Mouse (Mus musculus) CH12.LX (cell line): ENCODE results near the gene Inpp4b. TPM values are rescaled to one million over a fixed set of nuclear protein-coding genes. Genes with fewer than 3 reads are reported as not detected.
"Not testable (repeated sequence)": the region's sequence is repeated elsewhere in the genome, so short reads cannot be mapped to it uniquely, and the experiment has no call there.

ENCODE experiments used
- DNase-seq: peaks from one replicate; pipeline ENCODE4 v3.0.0-alpha.2; 2013; ENCODE audit errors: extremely low read depth
- H3K27ac ChIP-seq: 2 replicates; pipeline ENCODE4 v1.5.1; 2012; ENCODE audit warnings: low read depth, mild to moderate bottlenecking, control low read depth, moderate library complexity; ENCODE audit not compliant: insufficient read depth
- H3K27me3 ChIP-seq: replicated peaks from 2 replicates; pipeline ENCODE3; 2012; ENCODE audit warnings: inconsistent platforms
- H3K36me3 ChIP-seq, 2 experiments: replicated peaks in 1 of 2; 2 replicates each; pipeline versions ENCODE3 to v1.6.1; 2012; ENCODE audit warnings: inconsistent platforms in 1 of 2, low read length in 1 of 2, mild to moderate bottlenecking in 1 of 2, mixed read lengths in 1 of 2, moderate library complexity in 1 of 2; ENCODE audit not compliant: control insufficient read depth in 1 of 2, insufficient read depth in 1 of 2
- H3K4me1 ChIP-seq, 2 experiments: 2 replicates each; pipeline ENCODE4 v1.6.1; 2012; ENCODE audit warnings: inconsistent platforms in 1 of 2, moderate library complexity in 1 of 2; ENCODE audit not compliant: insufficient read depth in 2 of 2, control insufficient read depth in 1 of 2
- H3K4me2 ChIP-seq: 2 replicates; pipeline ENCODE4 v1.6.1; 2012; ENCODE audit warnings: low read depth, mild to moderate bottlenecking, control low read depth; ENCODE audit not compliant: poor library complexity, insufficient read depth, severe bottlenecking
- H3K4me3 ChIP-seq, 3 experiments: fragments of 150-350 bp in 1 of 3; sonication (generic) in 1 of 3; replicated peaks in 1 of 3; 2 replicates each; pipeline versions ENCODE3 to v1.5.1; 2011 to 2012; ENCODE audit warnings: low read depth in 2 of 3, low read length in 2 of 3, mild to moderate bottlenecking in 2 of 3, moderate library complexity in 2 of 3, control low read depth in 1 of 3, improper control_type of control experiment in 1 of 3, inconsistent platforms in 1 of 3, mixed read lengths in 1 of 3; ENCODE audit not compliant: poor library complexity in 1 of 3
- H3K79me2 ChIP-seq: replicated peaks from 2 replicates; pipeline ENCODE4 v1.6.1; 2012; ENCODE audit warnings: mild to moderate bottlenecking, moderate library complexity; ENCODE audit not compliant: control insufficient read depth, poor library complexity, insufficient read depth, severe bottlenecking; ENCODE audit errors: extremely low read depth
- H3K9ac ChIP-seq: 2 replicates; pipeline ENCODE4 v1.6.1; 2012; ENCODE audit warnings: low read depth, mild to moderate bottlenecking, control low read depth, moderate library complexity; ENCODE audit not compliant: insufficient read depth
- H3K9me3 ChIP-seq: replicated peaks from 2 replicates; pipeline ENCODE3; 2012; ENCODE audit warnings: low read length, inconsistent platforms, mixed read lengths
- CHD2 ChIP-seq: IDR thresholded peaks from 2 replicates; pipeline ENCODE4 v1.6.1; 2011; ENCODE audit warnings: low read length, improper control_type of control experiment
- E2F4 ChIP-seq: IDR thresholded peaks from 2 replicates; pipeline ENCODE4 v1.6.1; 2011; ENCODE audit warnings: low read depth, low read length, improper control_type of control experiment; ENCODE audit not compliant: insufficient replicate concordance
- ELF1 ChIP-seq: IDR thresholded peaks from 2 replicates; pipeline ENCODE4 v1.6.1; 2014; ENCODE audit warnings: low read depth, mild to moderate bottlenecking, inconsistent platforms, low read length, improper control_type of control experiment
- HCFC1 ChIP-seq: IDR thresholded peaks from 2 replicates; pipeline ENCODE4 v1.6.1; 2012; ENCODE audit warnings: low read depth, mild to moderate bottlenecking, inconsistent platforms, low read length, improper control_type of control experiment
- JUN ChIP-seq: IDR thresholded peaks from 2 replicates; pipeline ENCODE4 v1.6.1; 2011; ENCODE audit warnings: low read depth, mild to moderate bottlenecking, low read length, improper control_type of control experiment, moderate library complexity; ENCODE audit not compliant: insufficient read depth
- KAT2A ChIP-seq: IDR thresholded peaks from 2 replicates; pipeline ENCODE4 v1.6.1; 2012; ENCODE audit warnings: low read length, improper control_type of control experiment, inconsistent platforms; ENCODE audit not compliant: insufficient replicate concordance
- MAX ChIP-seq: IDR thresholded peaks from 2 replicates; pipeline ENCODE4 v1.6.1; 2011; ENCODE audit warnings: low read length, improper control_type of control experiment
- MXI1 ChIP-seq: IDR thresholded peaks from 2 replicates; pipeline ENCODE4 v1.6.1; 2011; ENCODE audit warnings: mild to moderate bottlenecking, low read depth, low read length, improper control_type of control experiment
- MYC ChIP-seq: IDR thresholded peaks from 2 replicates; pipeline ENCODE4 v1.6.1; 2011; ENCODE audit warnings: low read depth, mild to moderate bottlenecking, improper control_type of control experiment, low read length
- NELFE ChIP-seq: IDR thresholded peaks from 2 replicates; pipeline ENCODE4 v1.6.1; 2011; ENCODE audit warnings: low read depth, low read length, improper control_type of control experiment
- NRF1 ChIP-seq: IDR thresholded peaks from 2 replicates; pipeline ENCODE4 v1.6.1; 2014; ENCODE audit warnings: low read depth, mild to moderate bottlenecking, inconsistent platforms, low read length, improper control_type of control experiment, moderate library complexity
- POLR2A ChIP-seq: IDR thresholded peaks from 2 replicates; pipeline ENCODE4 v1.6.1; 2011; ENCODE audit warnings: low read depth, mild to moderate bottlenecking, improper control_type of control experiment, low read length
- POLR2AphosphoS2 ChIP-seq: IDR thresholded peaks from 2 replicates; pipeline ENCODE4 v1.6.1; 2011; ENCODE audit warnings: low read depth, low read length, improper control_type of control experiment
- RCOR1 ChIP-seq: conservative IDR thresholded peaks from 2 replicates; pipeline ENCODE4 v1.6.1; 2012; ENCODE audit warnings: low read depth, mild to moderate bottlenecking, inconsistent platforms, low read length, improper control_type of control experiment
- SIN3A ChIP-seq: IDR thresholded peaks from 2 replicates; pipeline ENCODE4 v1.6.1; 2012; ENCODE audit warnings: low read length, improper control_type of control experiment, inconsistent platforms
- SMC3 ChIP-seq: IDR thresholded peaks from 2 replicates; pipeline ENCODE4 v1.6.1; 2011; ENCODE audit warnings: low read depth, low read length, improper control_type of control experiment
- TBP ChIP-seq: conservative IDR thresholded peaks from 2 replicates; pipeline ENCODE4 v1.6.1; 2011; ENCODE audit warnings: low read depth, low read length, improper control_type of control experiment
- UBTF ChIP-seq: IDR thresholded peaks from 2 replicates; pipeline ENCODE4 v1.6.1; 2012; ENCODE audit warnings: low read depth, mild to moderate bottlenecking, inconsistent platforms, low read length, improper control_type of control experiment, moderate library complexity
- USF1 ChIP-seq: IDR thresholded peaks from 2 replicates; pipeline ENCODE4 v1.6.1; 2014; ENCODE audit warnings: low read depth, mild to moderate bottlenecking, inconsistent platforms, low read length, improper control_type of control experiment
- USF2 ChIP-seq: conservative IDR thresholded peaks from 2 replicates; pipeline ENCODE4 v1.6.1; 2011; ENCODE audit warnings: low read depth, low read length, improper control_type of control experiment
- ZC3H11A ChIP-seq: IDR thresholded peaks from 2 replicates; pipeline ENCODE4 v1.6.1; 2012; ENCODE audit warnings: low read depth, mild to moderate bottlenecking, inconsistent platforms, low read length, improper control_type of control experiment
- ZMIZ1 ChIP-seq: IDR thresholded peaks from 2 replicates; pipeline ENCODE4 v1.6.1; 2012; ENCODE audit warnings: low read depth, mild to moderate bottlenecking, inconsistent platforms, low read length, improper control_type of control experiment
- ZNF384 ChIP-seq: IDR thresholded peaks from 2 replicates; pipeline ENCODE4 v1.6.1; 2012; ENCODE audit warnings: low read depth, low read length, improper control_type of control experiment, inconsistent platforms
- dilution Hi-C: fragments of 300-500 bp; cut with MboI; formaldehyde crosslinking; loops from 2 replicates; pipeline ENCODE4 v1.14.3; 2020; ENCODE audit warnings: low sequenced_read_pairs; ENCODE audit not compliant: extremely low pct_unique_long_range_greater_than_20kb, extremely low pct_ligation_motif_present
- in situ Hi-C: fragments of 300-500 bp; cut with MboI; formaldehyde crosslinking; loops from 3 replicates; pipeline ENCODE4 v1.14.3; 2019; ENCODE audit warnings: low sequenced_read_pairs, low pct_ligation_motif_present, low pct_unique_long_range_greater_than_20kb, mixed read lengths
- polyA plus RNA-seq: library from polyadenylated mRNA; unstranded; fragments of >175 nt; gene quantifications from 2 replicates; pipeline ENCODE4 v1.2.1, GENCODE M21; 2012; ENCODE audit warnings: low read depth; ENCODE audit not compliant: insufficient read length
- total RNA-seq, 2 experiments: library from RNA; depleted of rRNA; stranded (reverse); fragments of 300-350 nt in 1 of 2; fragments of >200 nt in 1 of 2; gene quantifications; 2 replicates each; pipeline ENCODE4 v1.2.3; 2012 to 2014

The Inpp4b gene
- total and polyA plus RNA-seq, 3 experiments, result 3.0 to 4.9 (median 3.4) TPM

DNA sequence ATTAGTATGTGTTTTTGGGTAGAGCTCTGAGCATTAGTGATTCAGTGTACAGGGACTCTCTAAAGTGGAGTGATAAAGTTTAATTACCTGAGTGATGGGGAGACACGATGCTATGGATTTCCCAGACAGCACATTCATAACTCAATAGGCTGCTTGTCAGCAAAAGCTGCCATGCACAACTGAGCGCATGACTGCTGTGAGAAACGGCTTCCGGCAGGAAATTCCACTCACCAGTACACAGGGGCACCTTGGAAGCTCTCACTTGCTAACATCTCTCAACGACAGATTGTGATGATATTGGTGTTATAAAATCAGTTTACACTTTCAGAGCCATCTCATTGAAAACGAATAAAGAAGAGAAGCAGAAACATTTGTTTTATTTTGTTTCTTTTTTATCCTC is 465.2 kb downstream of the Inpp4b start:
- Histone ChIP-seq H3K9ac (no peak overlapping the region), H3K4me1 (peaks cover 8 to 20% of the 10 kb centered on the region in 2 experiments; a peak in 3 of 4 replicates), H3K27ac (no peak overlapping the region), H3K36me3 (peaks cover 0 to 4% of the 10 kb centered on the region in 2 experiments), H3K4me3 (no peak overlapping the region), H3K4me2 (no peak overlapping the region), H3K79me2 (no peaks in the 10 kb centered on the region), H3K9me3 (peaks cover 8% of the 10 kb centered on the region), H3K27me3 (no peaks in the 10 kb centered on the region)
- in situ Hi-C loops, result loop anchor here (10.0 to 25.0 kb wide), 3 partner anchors 53 to 745 kb away; partner anchors contain the start of gene Inpp4b
- dilution Hi-C loops, result no loop called here
- no peak for DNase-seq
- TF ChIP-seq MYC, result no peak
- no peak for TF ChIP-seq SMC3
- TF ChIP-seq SIN3A, result no peak
- TF ChIP-seq JUN, result no peak
- no peak for TF ChIP-seq E2F4
- TF ChIP-seq ZNF384, result no peak
- TF ChIP-seq CHD2, result no peak
- TF ChIP-seq KAT2A, result no peak
- TF ChIP-seq MAX, result no peak
- TF ChIP-seq HCFC1, result no peak
- no peak for TF ChIP-seq NELFE
- no peak for TF ChIP-seq POLR2AphosphoS2
- TF ChIP-seq USF2, result no peak
- TF ChIP-seq ZC3H11A, result no peak
- no peak for TF ChIP-seq NRF1
- no peak for TF ChIP-seq POLR2A
- no peak for TF ChIP-seq ELF1
- no peak for TF ChIP-seq MXI1
- no peak for TF ChIP-seq RCOR1
- no peak for TF ChIP-seq TBP

DNA sequence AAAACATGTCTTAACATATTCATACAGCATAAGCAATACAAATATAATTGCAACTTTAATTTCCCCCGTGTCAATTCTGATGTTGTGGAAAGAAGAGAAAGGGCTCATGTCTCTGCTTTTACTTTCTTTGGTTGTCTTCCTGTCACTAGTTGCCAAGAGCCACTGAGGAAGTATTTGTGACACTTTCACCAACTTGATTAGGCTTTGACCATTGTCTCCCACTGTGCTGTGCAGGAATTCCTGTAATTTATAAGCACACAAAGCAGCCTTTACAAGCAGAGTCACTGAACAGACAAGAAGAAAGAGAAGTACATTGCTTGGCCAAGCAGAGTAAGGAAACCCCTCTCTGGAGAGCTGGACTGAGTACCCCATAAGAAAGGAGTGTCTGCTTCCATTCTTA is 466.1 kb downstream of the Inpp4b start:
- Histone ChIP-seq H3K4me1 (peaks cover 8 to 12% of the 10 kb centered on the region in 2 experiments; a peak in 3 of 4 replicates), H3K27me3 (no peaks in the 10 kb centered on the region), H3K9me3 (peaks cover 8% of the 10 kb centered on the region), H3K79me2 (no peaks in the 10 kb centered on the region), H3K4me3 (no peak overlapping the region), H3K36me3 (peaks cover 0 to 4% of the 10 kb centered on the region in 2 experiments), H3K4me2 (no peak overlapping the region), H3K27ac (no peak overlapping the region), H3K9ac (no peak overlapping the region)
- dilution Hi-C loops, result no loop called here
- in situ Hi-C loops, result loop anchor here (10.0 to 25.0 kb wide), 3 partner anchors 54 to 746 kb away; partner anchors contain the start of gene Inpp4b
- no peak for DNase-seq
- TF ChIP-seq JUN (no peak), USF1 (no peak), ZMIZ1 (no peak), POLR2A (no peak), UBTF (no peak)

DNA sequence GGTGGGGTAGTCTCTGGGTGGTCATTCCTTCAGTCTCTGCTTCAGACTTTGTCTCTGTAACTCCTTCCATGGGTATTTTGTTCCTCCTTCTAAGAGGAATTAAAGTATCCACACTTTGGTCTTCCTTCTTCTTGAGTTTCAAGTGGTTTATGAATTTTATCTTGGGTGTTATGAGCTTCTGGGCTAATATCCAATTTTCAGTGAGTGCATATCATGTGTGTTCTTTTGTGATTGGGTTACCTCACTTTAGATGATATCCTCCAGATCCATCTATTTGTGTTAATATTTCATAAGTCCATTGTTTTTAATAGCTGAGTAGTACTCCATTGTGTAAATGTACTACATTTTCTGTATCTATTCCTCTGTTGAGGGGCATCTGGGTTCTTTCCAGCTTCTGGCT is 467.1 kb downstream of the Inpp4b start:
- DNase-seq, H3K4me1 ChIP-seq, dilution Hi-C loops: not testable (repeated sequence)

More for the DNA sequence above, 467.1 kb downstream of the Inpp4b start:
- not testable (repeated sequence) for H3K27me3 ChIP-seq, H3K4me3 ChIP-seq, H3K4me2 ChIP-seq, H3K27ac ChIP-seq, H3K79me2 ChIP-seq, H3K9me3 ChIP-seq, H3K9ac ChIP-seq, H3K36me3 ChIP-seq
- in situ Hi-C loops, result loop anchor here (10.0 to 25.0 kb wide), 3 partner anchors 55 to 747 kb away; partner anchors contain the start of gene Inpp4b
